Mouse (Mus musculus) embryonic facial prominence, embryonic 14.5 days (tissue): Measurements from ENCODE around the gene Krt16. TPM values are rescaled to one million over a fixed set of nuclear protein-coding genes. Genes with fewer than 3 reads are reported as not detected.
A peak's percentile ranks its signal among the peaks of the same experiment; 100 is the strongest.
"Not testable (repeated sequence)": the region's sequence is repeated elsewhere in the genome, so short reads cannot be mapped to it uniquely, and the experiment has no call there.

ENCODE experiments used
- ATAC-seq: fragments of 200-750 bp; cut with Nextera tagmentation; 2 replicates; pipeline ENCODE4 v1.8.0; 2017; ENCODE audit warnings: low read depth, moderate number of reproducible peaks, moderate TSS enrichment
- DNase-seq: peaks from one replicate; pipeline ENCODE4 v3.0.0-alpha.2; 2015; ENCODE audit warnings: low spot score
- H3K27ac ChIP-seq: fragments of 300-500 bp; sonication (generic); replicated peaks from 2 replicates; pipeline ENCODE4 v1.5.1; 2014; ENCODE audit warnings: low read depth, mild to moderate bottlenecking, low read length, moderate library complexity
- H3K27me3 ChIP-seq: fragments of 300-500 bp; sonication (generic); replicated peaks from 2 replicates; pipeline ENCODE4 v1.6.1; 2014; ENCODE audit warnings: low read length; ENCODE audit not compliant: control insufficient read depth, insufficient read depth
- H3K36me3 ChIP-seq: fragments of 300-500 bp; sonication (generic); 2 replicates; pipeline ENCODE4 v1.6.1; 2014; ENCODE audit warnings: low read length, mixed read lengths; ENCODE audit not compliant: control insufficient read depth, insufficient read depth
- H3K4me1 ChIP-seq: fragments of 300-500 bp; sonication (generic); 2 replicates; pipeline ENCODE4 v1.6.1; 2014; ENCODE audit warnings: antibody characterized with exemption, low read length; ENCODE audit not compliant: control insufficient read depth, insufficient read depth
- H3K4me2 ChIP-seq: fragments of 300-500 bp; sonication (generic); 2 replicates; pipeline ENCODE4 v1.6.1; 2014; ENCODE audit warnings: low read depth, mild to moderate bottlenecking, low read length, moderate library complexity, mixed read lengths
- H3K4me3 ChIP-seq: fragments of 300-500 bp; sonication (generic); 2 replicates; pipeline ENCODE4 v1.5.1; 2014; ENCODE audit warnings: low read depth, mild to moderate bottlenecking, low read length
- H3K9ac ChIP-seq: fragments of 300-500 bp; sonication (generic); 2 replicates; pipeline ENCODE4 v1.6.1; 2014; ENCODE audit warnings: low read depth, mild to moderate bottlenecking, low read length, moderate library complexity, mixed read lengths
- H3K9me3 ChIP-seq: fragments of 300-500 bp; sonication (generic); 2 replicates; pipeline ENCODE4 v1.6.1; 2016; ENCODE audit warnings: low read length; ENCODE audit not compliant: control insufficient read depth
- WGBS: fragments of 180-500 bp; shearing (Covaris S2); extraction: QIAGEN DNeasy Blood & Tissue Kit; methylation state at CpG from one replicate; pipeline ENCODE4 v1.1.7; 2014; 5-methylcytosine and 5-hydroxymethylcytosine counted together
- polyA plus RNA-seq: library from polyadenylated mRNA; unstranded; fragments of >200 nt; fragmentation: Nextera tagmentation; extraction: Ambion mirVana; gene quantifications from 2 replicates; pipeline ENCODE4 v1.2.1, GENCODE M21; 2014

Krt16 gene
- polyA plus RNA-seq, 1 experiment from 2014 or later = 1.8 TPM

DNA sequence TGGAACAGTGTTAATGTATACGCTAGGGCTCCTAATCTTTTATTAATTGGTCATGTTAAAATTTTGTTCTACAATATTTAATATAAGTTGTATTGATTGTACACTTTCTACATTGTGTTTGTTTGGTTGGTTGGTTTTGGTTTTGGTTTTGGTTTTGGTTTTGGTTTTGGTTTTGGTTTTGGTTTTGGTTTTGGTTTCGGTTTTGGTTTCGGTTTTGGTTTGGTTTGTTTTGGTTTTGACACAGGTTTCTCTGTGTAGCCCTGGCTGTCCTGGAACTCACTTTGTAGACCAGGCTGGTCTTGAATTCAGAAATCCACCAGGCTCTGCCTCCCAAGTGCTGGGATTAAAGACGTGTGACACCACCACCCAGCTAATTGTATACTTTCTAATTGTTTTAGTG is 8.4 kb downstream of the Krt16 start:
- not testable (repeated sequence) for H3K4me2 ChIP-seq, DNase-seq, H3K36me3 ChIP-seq, H3K4me3 ChIP-seq, H3K4me1 ChIP-seq, H3K27ac ChIP-seq, H3K9ac ChIP-seq, H3K9me3 ChIP-seq, ATAC-seq, H3K27me3 ChIP-seq
- 93% methylated on average over 4 of the region's 4 CpGs for WGBS

DNA sequence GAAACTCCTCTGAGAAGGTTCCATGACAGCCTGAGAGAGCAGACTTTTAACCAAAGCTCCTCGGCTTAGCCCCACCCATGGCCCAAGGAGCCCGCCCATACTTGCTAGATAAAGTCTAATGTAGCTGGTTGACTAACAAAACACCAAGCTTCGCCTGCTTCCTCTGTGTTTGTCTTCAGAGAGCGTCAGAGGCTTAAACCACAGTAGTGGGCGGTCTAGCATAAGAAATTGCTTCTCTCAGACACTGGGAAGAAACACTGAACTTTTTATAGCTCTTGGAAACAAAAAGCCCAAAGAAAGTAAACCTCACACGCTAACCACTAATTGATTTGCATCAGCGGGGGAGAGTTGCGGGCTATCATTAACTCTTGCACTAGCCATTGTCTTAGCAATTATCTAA is 27.0 kb downstream of the Krt16 start:
- ATAC-seq (no peak), DNase-seq (peak; percentile 9)
- 69% methylated on average over 8 of the region's 8 CpGs for WGBS
- no peak overlapping the region for H3K4me2 ChIP-seq
- no peak overlapping the region for H3K9ac ChIP-seq
- no peaks in the 10 kb centered on the region for H3K27me3 ChIP-seq
- no peaks in the 10 kb centered on the region for H3K36me3 ChIP-seq
- H3K4me1 ChIP-seq = no peaks in the 10 kb centered on the region
- H3K9me3 ChIP-seq = peaks cover 11% of the 10 kb centered on the region
- H3K4me3 ChIP-seq = no peak overlapping the region
- no peak overlapping the region for H3K27ac ChIP-seq

DNA sequence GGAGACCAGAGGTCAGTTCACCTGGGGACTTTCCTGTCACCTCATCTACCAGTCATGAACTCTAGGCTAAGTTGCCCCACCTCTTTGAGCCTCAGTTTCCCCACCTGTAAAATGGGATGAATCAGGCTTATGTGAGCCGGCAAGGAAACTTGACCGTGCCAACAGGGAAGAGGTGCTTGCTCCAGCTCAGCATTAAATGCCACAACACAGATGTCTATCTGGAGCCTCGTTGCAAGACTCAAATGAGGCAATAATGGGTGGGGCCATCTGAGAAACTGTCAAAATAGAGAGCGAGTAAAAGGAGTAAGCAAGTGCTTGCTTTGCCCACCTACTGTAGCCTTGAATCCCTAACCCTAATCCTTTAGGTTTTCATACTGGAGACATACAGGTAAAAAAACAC is 29.4 kb downstream of the Krt16 start:
- Histone ChIP-seq H3K9me3 (no peaks in the 10 kb centered on the region), H3K9ac (no peak overlapping the region), H3K4me3 (no peak overlapping the region), H3K27me3 (no peaks in the 10 kb centered on the region), H3K27ac (no peak overlapping the region), H3K36me3 (no peaks in the 10 kb centered on the region), H3K4me1 (no peaks in the 10 kb centered on the region), H3K4me2 (no peak overlapping the region)
- 86% methylated on average over 4 of the region's 4 CpGs for WGBS
- DNase-seq (no peak), ATAC-seq (no peak)

DNA sequence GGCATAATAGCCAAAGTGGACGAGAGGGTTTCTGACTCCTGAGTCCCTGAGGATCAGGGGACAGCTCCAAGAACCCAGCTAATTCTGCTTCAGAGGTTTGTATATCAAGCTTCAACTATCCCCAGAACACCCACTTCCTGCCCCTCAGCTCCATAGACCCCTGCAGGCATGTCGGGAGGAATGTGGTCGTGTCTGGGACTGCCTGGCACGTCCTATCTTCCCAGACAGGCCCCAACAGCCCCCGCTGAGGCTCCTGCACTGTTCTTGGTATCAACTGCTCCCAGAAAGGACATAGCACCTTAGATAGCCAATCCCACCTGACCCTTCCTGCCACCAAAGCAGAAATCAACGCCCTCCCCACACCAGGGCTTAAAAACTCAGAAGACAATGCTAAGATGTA is 40.2 kb downstream of the Krt16 start:
- Histone ChIP-seq H3K27me3 (no peaks in the 10 kb centered on the region), H3K4me1 (no peaks in the 10 kb centered on the region), H3K4me3 (no peak overlapping the region), H3K27ac (peak overlapping the region; percentile 59), H3K9me3 (no peaks in the 10 kb centered on the region), H3K9ac (no peak overlapping the region), H3K4me2 (no peak overlapping the region), H3K36me3 (no peaks in the 10 kb centered on the region)
- WGBS = 37% methylated on average over 6 of the region's 6 CpGs
- ATAC-seq (peak; percentile 68), DNase-seq (peak; percentile 65)

DNA sequence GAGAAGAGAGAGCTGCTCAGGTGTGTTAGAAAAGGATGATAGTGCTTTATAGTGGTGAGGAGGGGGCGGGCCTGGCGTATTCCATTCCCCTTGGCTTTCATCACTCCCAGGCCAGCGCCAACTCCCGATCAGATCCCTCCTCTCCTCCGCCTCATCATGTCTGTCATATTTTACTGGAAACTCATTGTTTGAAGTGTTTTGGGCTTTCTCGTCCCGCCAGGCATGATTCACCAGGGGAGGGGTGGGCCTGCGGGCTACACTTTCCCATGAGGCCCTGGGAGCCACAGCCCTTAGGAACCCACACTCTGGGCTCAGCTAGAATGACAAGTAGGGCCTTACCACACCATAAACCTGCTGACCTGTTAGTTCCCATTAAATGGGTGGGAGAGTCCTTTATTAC is 41.2 kb downstream of the Krt16 start, which contains the start of gene Krt14:
TSS of gene Krt14 (minus strand) at position 51 of the 400 bp plus-strand sequence.
- WGBS = 75% methylated on average over 8 of the region's 8 CpGs
- Histone ChIP-seq H3K4me2 (peak within 1 kb of the TSS; percentile 24; the same call in 1 of the 2 replicates), H3K4me3 (peak within 1 kb of the TSS; percentile 31), H3K4me1 (no peaks in the 10 kb centered on the region), H3K9ac (peak within 1 kb of the TSS; percentile 53), H3K27ac (peak within 1 kb of the TSS; percentile 59), H3K27me3 (no peaks in the 10 kb centered on the region), H3K36me3 (no peaks in the 10 kb centered on the region), H3K9me3 (no peaks in the 10 kb centered on the region)
- no peak for ATAC-seq
- DNase-seq = peak; percentile 61

DNA sequence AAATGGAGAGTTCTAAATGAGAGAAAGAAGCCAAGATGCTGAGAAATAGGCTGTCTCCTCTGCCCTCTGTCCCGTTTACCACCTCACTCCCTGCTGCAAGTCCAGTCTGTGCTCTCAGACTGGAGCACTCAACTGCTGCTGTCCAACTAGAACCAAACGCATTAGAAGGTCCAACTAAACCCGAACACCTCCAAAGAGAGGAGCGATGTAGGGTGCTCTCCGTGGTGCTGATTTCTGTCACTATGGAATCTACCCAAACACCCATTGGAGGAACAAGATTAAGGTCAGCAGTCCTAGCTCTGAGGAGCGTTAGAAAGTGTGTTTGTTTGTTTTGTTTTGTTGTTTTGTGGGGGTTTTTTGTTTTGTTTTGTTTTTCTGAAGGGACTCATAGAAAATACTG is 45.3 kb downstream of the Krt16 start:
- H3K9me3 ChIP-seq = no peaks in the 10 kb centered on the region
- no peak overlapping the region for H3K4me2 ChIP-seq
- peak; percentile 86 for DNase-seq
- H3K4me3 ChIP-seq = no peak overlapping the region
- WGBS = 17% methylated on average over 6 of the region's 6 CpGs
- no peaks in the 10 kb centered on the region for H3K27me3 ChIP-seq
- no peaks in the 10 kb centered on the region for H3K36me3 ChIP-seq
- no peak overlapping the region for H3K9ac ChIP-seq
- H3K4me1 ChIP-seq = no peaks in the 10 kb centered on the region
- no peak overlapping the region for H3K27ac ChIP-seq
- ATAC-seq = no peak

DNA sequence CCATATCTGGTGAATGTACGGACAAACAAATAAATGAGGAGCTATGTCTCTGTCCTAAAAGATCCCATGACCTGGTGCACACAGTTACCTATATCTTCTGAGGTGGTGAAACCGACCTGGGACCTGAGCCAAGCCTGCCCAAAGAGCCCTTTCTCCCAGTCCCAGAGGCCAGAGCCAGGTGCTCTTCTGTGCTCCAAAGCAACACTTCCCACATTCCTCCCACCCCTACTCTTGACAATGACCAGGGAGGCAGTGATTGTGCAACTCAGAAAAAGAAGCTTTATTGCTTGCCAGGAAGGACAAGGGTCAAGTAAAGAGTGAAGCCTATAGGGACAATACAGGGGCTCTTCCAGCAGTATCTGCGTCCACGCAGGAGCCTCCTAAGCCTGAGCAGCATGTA is 45.8 kb downstream of the Krt16 start:
- Histone ChIP-seq H3K27me3 (no peaks in the 10 kb centered on the region), H3K4me1 (no peaks in the 10 kb centered on the region), H3K27ac (no peak overlapping the region), H3K9ac (no peak overlapping the region), H3K4me3 (no peak overlapping the region), H3K36me3 (no peaks in the 10 kb centered on the region), H3K4me2 (no peak overlapping the region), H3K9me3 (no peaks in the 10 kb centered on the region)
- 77% methylated on average over 4 of the region's 4 CpGs for WGBS
- ATAC-seq (no peak), DNase-seq (no peak)

DNA sequence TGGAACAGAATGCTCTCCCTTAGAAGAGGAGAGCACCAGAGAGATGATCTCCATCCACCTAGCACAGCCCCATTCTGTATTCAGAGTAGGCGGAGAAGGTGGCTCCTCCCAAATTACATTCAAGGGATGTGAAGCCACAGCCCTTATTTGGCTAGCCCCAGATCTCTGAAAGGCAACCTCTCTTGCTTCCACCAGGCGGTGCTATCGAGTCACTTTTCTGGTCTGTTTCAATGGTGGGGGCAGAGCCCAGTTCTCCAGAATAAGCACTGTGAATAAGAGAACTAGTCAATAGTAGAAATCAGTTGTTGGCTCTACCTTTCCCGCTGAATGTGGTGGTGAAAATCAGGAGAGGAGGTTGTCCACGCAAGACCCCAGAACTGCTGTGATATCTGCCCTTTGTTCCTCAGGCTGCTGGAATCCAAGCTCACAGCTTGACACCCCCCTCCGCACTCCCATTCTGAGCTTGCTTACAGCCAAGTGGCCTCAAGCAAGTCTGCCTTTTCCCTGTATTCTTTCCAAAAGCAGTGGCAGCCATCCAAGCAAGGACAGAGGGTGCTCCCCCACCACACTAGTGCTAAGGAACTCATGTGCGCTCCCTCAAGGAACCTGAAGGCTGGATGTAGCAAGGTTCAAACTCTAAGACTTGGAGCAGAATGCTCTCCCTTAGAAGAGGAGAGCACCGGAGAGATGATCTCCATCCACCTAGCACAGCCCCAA is 48.4 kb downstream of the Krt16 start:
- H3K36me3 ChIP-seq = no peaks in the 10 kb centered on the region
- WGBS = 44% methylated on average over 8 of the region's 8 CpGs
- no peaks in the 10 kb centered on the region for H3K27me3 ChIP-seq
- ATAC-seq = no peak
- no peak overlapping the region for H3K27ac ChIP-seq
- H3K4me1 ChIP-seq = no peaks in the 10 kb centered on the region
- H3K4me3 ChIP-seq = no peak overlapping the region
- no peak overlapping the region for H3K4me2 ChIP-seq
- no peak overlapping the region for H3K9ac ChIP-seq
- H3K9me3 ChIP-seq = no peaks in the 10 kb centered on the region
- DNase-seq = peak; percentile 39

DNA sequence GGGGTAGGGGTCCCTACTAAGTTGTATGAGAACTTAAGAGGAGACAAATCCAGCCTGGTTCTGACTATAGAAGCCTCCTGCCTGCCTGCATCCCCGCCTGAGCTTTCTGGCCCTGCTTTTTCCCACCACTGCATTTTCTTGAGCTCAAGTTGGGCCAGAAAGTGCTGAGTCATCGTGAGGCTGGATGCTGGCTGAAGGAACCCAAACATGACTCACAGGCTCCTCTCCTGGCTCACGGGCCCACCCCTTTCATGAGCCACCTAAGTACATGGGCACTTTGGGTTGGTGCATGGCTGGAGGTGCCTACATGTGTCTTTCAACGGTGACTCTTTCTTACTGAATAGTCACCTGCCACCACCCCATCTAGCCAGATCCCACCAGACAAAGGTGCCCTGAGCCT is 50.0 kb downstream of the Krt16 start:
- WGBS = 71% methylated on average over 4 of the region's 4 CpGs
- no peaks in the 10 kb centered on the region for H3K4me1 ChIP-seq
- no peak overlapping the region for H3K27ac ChIP-seq
- no peak overlapping the region for H3K4me2 ChIP-seq
- no peak for ATAC-seq
- H3K36me3 ChIP-seq = no peaks in the 10 kb centered on the region
- H3K27me3 ChIP-seq = no peaks in the 10 kb centered on the region
- H3K4me3 ChIP-seq = no peak overlapping the region
- no peaks in the 10 kb centered on the region for H3K9me3 ChIP-seq
- no peak overlapping the region for H3K9ac ChIP-seq
- DNase-seq = no peak
